Mouse (Mus musculus) liver, embryonic 16.5 days (tissue): Measurements from ENCODE around the gene Smpd4. TPM values are rescaled to one million over a fixed set of nuclear protein-coding genes. Genes with fewer than 3 reads are reported as not detected.
A peak's percentile ranks its signal among the peaks of the same experiment; 100 is the strongest.
"Not testable (repeated sequence)": the region's sequence is repeated elsewhere in the genome, so short reads cannot be mapped to it uniquely, and the experiment has no call there.

Experiments
- ATAC-seq: fragments of 200-750 bp; cut with Nextera tagmentation; 2 replicates; pipeline ENCODE4 v1.8.0; 2017; ENCODE audit warnings: low read depth, mild to moderate bottlenecking, moderate number of reproducible peaks, moderate library complexity
- H3K27ac ChIP-seq: fragments of 300-500 bp; sonication (generic); 2 replicates; pipeline ENCODE4 v1.5.1; 2014; ENCODE audit warnings: mild to moderate bottlenecking, low read length
- H3K27me3 ChIP-seq: fragments of 300-500 bp; sonication (generic); 2 replicates; pipeline ENCODE4 v1.6.1; 2014; ENCODE audit warnings: low read depth, low read length, mixed read lengths; ENCODE audit not compliant: control insufficient read depth, insufficient read depth
- H3K36me3 ChIP-seq: fragments of 300-500 bp; sonication (generic); 2 replicates; pipeline ENCODE4 v1.6.1; 2014; ENCODE audit warnings: mild to moderate bottlenecking; ENCODE audit not compliant: control insufficient read depth, insufficient read depth
- H3K4me1 ChIP-seq: fragments of 300-500 bp; sonication (generic); 2 replicates; pipeline ENCODE4 v1.6.1; 2014; ENCODE audit warnings: low read depth, low read length, mixed read lengths; ENCODE audit not compliant: control insufficient read depth
- H3K4me2 ChIP-seq: fragments of 300-500 bp; sonication (generic); 2 replicates; pipeline ENCODE4 v1.6.1; 2014; ENCODE audit warnings: low read depth, low read length, mixed read lengths
- H3K4me3 ChIP-seq: fragments of 300-500 bp; sonication (generic); 2 replicates; pipeline ENCODE4 v1.5.1; 2014; ENCODE audit warnings: low read depth, mild to moderate bottlenecking, low read length
- H3K9ac ChIP-seq: fragments of 300-500 bp; sonication (generic); 2 replicates; pipeline ENCODE4 v1.6.1; 2014; ENCODE audit warnings: low read depth, low read length
- H3K9me3 ChIP-seq: fragments of 300-500 bp; sonication (generic); replicated peaks from 2 replicates; pipeline ENCODE4 v1.6.1; 2016; ENCODE audit warnings: low read length; ENCODE audit not compliant: control insufficient read depth
- WGBS: fragments of 180-500 bp; shearing (Covaris S2); extraction: QIAGEN DNeasy Blood & Tissue Kit; methylation state at CpG from one replicate; pipeline ENCODE4 v1.1.7; 2014; ENCODE audit not compliant: insufficient replicate concordance; 5-methylcytosine and 5-hydroxymethylcytosine counted together
- polyA plus RNA-seq: library from polyadenylated mRNA; unstranded; fragments of >200 nt; fragmentation: Nextera tagmentation; extraction: Ambion mirVana; gene quantifications from 2 replicates; pipeline ENCODE4 v1.2.1, GENCODE M21; 2015

Gene Smpd4
- polyA plus RNA-seq, 1 experiment from 2014 or later: 15.1 TPM

DNA sequence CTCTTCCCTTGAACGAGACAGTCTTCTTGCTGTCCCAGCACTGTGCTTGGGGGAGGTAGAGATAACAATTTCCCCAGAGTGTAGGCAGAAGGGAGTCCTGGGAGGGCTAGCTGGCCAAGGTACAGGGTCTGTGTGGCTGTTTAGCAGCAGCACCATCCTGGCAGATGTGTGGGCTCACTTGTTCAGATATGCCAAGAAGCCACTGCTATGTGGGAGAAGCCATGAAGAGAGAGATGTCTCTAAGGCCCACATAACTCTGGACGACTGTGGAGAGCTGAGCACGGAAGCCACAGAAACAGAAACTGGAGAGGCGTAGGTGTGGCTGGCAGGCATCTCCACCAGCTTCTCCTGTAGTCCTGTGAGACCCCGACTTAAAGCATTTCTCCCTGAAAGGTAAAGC lies 13.5 kb upstream of the Smpd4 start:
- Histone ChIP-seq H3K9me3 (no peaks in the 10 kb centered on the region), H3K9ac (no peak overlapping the region), H3K27me3 (no peaks in the 10 kb centered on the region), H3K4me3 (no peak overlapping the region), H3K4me1 (no peaks in the 10 kb centered on the region), H3K4me2 (no peak overlapping the region), H3K36me3 (no peaks in the 10 kb centered on the region), H3K27ac (no peak overlapping the region)
- WGBS: 52% methylated on average over 5 of the region's 5 CpGs
- no peak for ATAC-seq

DNA sequence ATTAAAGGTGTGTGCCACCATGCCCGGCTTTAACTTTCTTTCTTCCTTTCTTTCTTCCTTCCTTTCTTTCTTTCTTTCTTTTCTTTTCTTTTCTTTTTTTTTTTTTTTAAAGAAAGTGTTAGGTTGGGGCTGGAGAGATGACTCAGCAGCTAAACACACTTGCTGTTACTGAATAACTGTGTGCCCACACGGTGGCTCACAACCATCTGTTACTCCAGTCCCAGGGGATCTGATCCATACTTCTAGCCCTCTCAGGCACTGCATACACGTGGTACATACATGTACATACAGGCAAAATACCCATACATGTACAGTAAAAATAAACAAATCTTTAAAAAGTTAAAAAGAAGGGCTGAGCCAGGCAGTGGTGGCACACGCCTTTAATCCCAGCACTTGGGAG lies 7.8 kb upstream of the Smpd4 start:
- H3K9ac ChIP-seq: no peak overlapping the region
- ATAC-seq: no peak
- H3K27ac ChIP-seq: no peak overlapping the region
- H3K9me3 ChIP-seq: no peaks in the 10 kb centered on the region
- no peaks in the 10 kb centered on the region for H3K36me3 ChIP-seq
- H3K4me1 ChIP-seq: no peaks in the 10 kb centered on the region
- no peaks in the 10 kb centered on the region for H3K27me3 ChIP-seq
- H3K4me2 ChIP-seq: no peak overlapping the region
- no peak overlapping the region for H3K4me3 ChIP-seq
- WGBS: 48% methylated on average over 4 of the region's 4 CpGs

DNA sequence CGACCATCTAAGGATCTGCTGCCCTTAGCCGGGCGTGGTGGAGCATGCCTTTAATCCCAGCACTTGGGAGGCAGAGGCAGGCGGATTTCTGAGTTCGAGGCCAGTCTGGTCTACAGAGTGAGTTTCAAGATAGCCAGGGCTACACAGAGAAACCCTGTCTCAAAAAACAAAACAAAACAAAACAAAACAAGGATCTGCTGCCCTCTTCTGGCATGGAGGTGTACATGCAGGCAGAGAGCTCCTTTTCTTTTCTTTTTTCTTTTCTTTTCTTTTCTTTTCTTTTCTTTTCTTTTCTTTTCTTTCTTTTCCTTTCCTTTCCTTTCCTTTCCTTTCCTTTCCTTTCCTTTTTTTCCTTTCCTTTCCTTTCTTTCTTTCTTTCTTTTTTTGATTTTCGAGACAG lies 4.4 kb upstream of the Smpd4 start:
- not testable (repeated sequence) for ATAC-seq, H3K27me3 ChIP-seq
- WGBS: 76% methylated on average over 6 of the region's 6 CpGs

DNA sequence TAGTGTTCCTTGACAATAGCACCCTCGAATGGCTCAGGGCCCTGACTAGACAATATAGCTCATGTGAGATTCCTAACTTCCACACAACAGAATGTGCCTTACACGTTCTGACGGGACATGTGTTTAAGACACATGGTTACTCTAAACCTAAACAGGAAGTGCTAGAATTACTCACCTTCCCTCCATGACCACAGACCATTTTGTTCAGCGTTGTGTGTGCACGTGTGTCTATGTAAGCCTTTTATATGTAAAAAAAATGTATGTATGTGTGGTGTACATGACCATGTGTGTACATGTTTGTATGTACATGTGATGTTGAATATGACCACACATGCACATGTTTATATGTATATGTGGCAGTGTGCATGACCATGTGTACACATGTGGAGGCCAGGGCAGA lies 2.9 kb upstream of the Smpd4 start:
- no peaks in the 10 kb centered on the region for H3K27me3 ChIP-seq
- H3K4me3 ChIP-seq: no peak overlapping the region
- ATAC-seq: no peak
- H3K36me3 ChIP-seq: no peaks in the 10 kb centered on the region
- no peak overlapping the region for H3K4me2 ChIP-seq
- H3K4me1 ChIP-seq: peaks cover 20% of the 10 kb centered on the region
- no peak overlapping the region for H3K27ac ChIP-seq
- no peaks in the 10 kb centered on the region for H3K9me3 ChIP-seq
- 47% methylated on average over 5 of the region's 5 CpGs for WGBS
- no peak overlapping the region for H3K9ac ChIP-seq

More for the DNA sequence above, 4.4 kb upstream of the Smpd4 start:
- not testable (repeated sequence) for H3K9me3 ChIP-seq, H3K27ac ChIP-seq, H3K9ac ChIP-seq, H3K36me3 ChIP-seq, H3K4me1 ChIP-seq, H3K4me2 ChIP-seq, H3K4me3 ChIP-seq

DNA sequence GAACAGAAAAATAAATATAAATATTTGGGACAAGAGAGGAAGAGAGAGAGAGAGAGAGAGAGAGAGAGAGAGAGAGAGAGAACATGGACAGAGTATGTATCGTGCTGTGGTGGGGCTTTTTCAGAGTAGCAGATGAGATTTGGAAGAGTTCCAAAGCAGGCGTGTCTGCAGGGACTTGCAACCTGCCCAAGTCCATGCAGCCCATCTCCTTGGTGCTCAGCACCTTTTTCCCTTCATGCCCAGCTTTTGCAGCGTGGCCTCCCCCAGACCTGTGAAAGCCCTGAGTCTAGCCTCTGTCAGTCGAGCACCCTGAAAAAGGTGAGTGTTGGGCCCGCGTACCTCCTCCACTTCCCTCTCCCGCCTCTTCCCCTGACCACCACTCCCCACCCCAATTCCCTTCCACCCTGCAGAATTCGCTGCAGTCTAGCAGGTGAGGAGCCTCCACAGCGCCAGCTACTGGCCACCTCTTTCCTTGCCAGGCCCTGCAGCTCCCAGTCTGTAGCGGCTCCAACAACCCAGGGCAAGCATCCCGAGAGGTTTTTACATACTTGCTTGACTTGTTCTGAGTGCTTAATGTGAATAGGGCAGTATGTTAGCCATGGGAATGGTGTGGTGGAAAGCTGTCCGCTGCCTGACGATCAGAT lies 1.1 kb upstream of the Smpd4 start:
- H3K9ac ChIP-seq: no peak overlapping the region
- H3K4me3 ChIP-seq: no peak overlapping the region
- no peak overlapping the region for H3K27ac ChIP-seq
- peak; percentile 43; the same call in 1 of the 2 replicates for ATAC-seq
- 17% methylated on average over 13 of the region's 13 CpGs for WGBS
- peaks cover 20% of the 10 kb centered on the region for H3K4me1 ChIP-seq
- H3K9me3 ChIP-seq: no peaks in the 10 kb centered on the region
- H3K4me2 ChIP-seq: peak overlapping the region; percentile 31; the same call in 1 of the 2 replicates
- no peaks in the 10 kb centered on the region for H3K27me3 ChIP-seq
- no peaks in the 10 kb centered on the region; the same call in 1 of the 2 replicates for H3K36me3 ChIP-seq

DNA sequence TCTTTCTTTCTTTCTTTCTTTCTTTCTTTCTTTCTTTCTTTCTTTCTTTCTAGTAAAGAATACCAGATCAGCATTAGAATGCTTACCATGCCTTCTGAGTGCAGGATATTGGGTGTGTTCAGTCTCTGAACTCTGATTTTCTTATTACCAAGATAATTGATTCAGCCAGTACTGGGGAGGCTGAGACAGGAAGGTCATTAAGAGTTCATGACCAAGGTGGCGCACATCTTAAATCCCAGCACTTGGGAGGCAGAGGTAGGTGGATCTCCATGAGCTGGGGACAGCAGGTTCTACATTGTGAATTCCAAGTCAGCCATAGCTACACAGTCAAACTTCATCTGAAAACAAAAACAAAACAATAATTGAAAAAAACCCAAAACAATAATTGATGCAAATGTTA lies 2.8 kb downstream of the Smpd4 start:
- H3K27me3 ChIP-seq: no peaks in the 10 kb centered on the region
- peaks cover 20% of the 10 kb centered on the region for H3K36me3 ChIP-seq
- H3K4me3 ChIP-seq: no peak overlapping the region
- no peak for ATAC-seq
- 77% methylated on average over 1 of the region's 1 CpGs for WGBS
- H3K4me2 ChIP-seq: no peak overlapping the region
- no peak overlapping the region for H3K27ac ChIP-seq
- H3K9me3 ChIP-seq: no peaks in the 10 kb centered on the region
- H3K4me1 ChIP-seq: peaks cover 20% of the 10 kb centered on the region
- H3K9ac ChIP-seq: no peak overlapping the region

DNA sequence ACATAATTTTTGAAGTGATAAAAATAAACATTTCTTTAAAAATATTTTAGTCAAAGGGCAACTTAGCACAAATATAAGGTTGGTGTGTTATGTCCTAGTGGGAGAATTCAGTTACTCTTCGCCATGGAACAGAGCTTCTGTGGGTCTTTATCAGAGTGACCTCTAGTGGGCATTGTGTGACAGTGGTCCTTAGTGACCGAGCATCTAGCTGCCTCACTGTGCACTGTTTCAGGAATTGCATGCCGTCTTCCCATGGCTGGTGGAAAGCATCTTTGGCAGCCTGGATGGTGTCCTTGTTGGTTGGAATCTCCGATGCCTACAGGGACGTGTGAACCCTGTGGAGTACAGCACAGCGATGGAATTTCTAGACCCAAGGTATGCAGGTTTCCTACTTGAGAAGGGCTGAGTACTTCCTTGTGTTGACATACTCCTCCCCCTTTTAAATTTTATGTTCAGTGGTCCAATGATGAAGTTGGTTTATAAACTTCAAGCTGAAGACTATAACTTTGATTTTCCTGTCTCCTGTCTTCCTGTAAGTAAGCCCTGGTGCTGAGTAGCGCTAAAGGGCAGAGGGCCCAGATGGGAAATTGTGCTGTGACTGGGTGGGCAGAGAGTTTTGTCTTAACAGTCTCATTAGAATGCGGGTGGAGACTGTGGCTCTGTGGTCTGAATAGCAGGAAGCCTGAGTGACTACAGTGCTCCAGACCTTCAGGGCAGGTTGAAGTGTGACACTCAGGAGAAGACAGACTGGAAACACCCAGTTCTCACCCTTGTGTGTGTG lies 6.5 kb downstream of the Smpd4 start:
- no peak overlapping the region for H3K27ac ChIP-seq
- H3K27me3 ChIP-seq: no peaks in the 10 kb centered on the region
- peaks cover 40% of the 10 kb centered on the region for H3K36me3 ChIP-seq
- no peak overlapping the region for H3K4me3 ChIP-seq
- WGBS: 69% methylated on average over 8 of the region's 8 CpGs
- no peak for ATAC-seq
- peaks cover under 1% of the 10 kb centered on the region for H3K4me1 ChIP-seq
- H3K4me2 ChIP-seq: no peak overlapping the region
- H3K9ac ChIP-seq: no peak overlapping the region
- no peaks in the 10 kb centered on the region for H3K9me3 ChIP-seq

DNA sequence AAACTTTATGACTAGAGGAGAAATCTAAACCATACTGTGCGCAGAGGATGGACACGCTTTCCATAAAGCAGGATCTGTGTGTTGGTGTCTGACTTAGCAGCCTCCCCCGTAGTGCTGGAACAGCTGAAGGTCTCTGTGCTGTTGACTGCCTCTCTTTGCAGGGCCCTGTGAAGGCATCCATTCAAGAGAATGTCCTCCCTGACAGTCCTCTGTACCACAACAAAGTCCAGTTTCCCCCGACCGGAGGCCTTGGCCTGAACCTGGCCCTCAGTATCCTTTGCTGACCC lies 7.1 kb downstream of the Smpd4 start:
- no peaks in the 10 kb centered on the region for H3K27me3 ChIP-seq
- no peak overlapping the region for H3K9ac ChIP-seq
- H3K4me1 ChIP-seq: no peaks in the 10 kb centered on the region; the same call in 1 of the 2 replicates
- no peak overlapping the region for H3K4me2 ChIP-seq
- H3K4me3 ChIP-seq: no peak overlapping the region
- no peak for ATAC-seq
- 89% methylated on average over 5 of the region's 5 CpGs for WGBS
- H3K27ac ChIP-seq: no peak overlapping the region
- no peaks in the 10 kb centered on the region for H3K9me3 ChIP-seq
- peaks cover 43% of the 10 kb centered on the region for H3K36me3 ChIP-seq

DNA sequence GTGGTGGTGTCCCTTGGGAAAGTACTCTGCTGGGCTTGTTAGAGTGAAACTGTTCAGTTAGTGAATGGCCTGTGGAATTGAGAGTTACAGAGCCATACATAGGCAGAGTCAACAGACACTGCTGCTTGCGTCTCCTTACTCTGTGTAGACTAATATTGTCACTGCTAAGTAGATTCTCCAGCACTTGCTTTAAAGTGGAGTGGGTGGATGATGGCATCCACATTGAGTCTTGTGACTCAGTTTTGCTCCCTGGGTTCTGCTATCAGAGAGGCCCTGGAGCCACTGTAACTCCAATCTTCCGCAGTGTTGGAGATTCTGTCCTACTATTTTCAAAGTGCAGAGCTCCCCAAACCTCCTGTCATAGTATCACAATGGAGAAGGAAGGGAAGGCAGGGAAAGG lies 13.4 kb downstream of the Smpd4 start:
- H3K4me3 ChIP-seq: no peak overlapping the region
- peaks cover 29% of the 10 kb centered on the region for H3K36me3 ChIP-seq
- no peak overlapping the region for H3K4me2 ChIP-seq
- no peaks in the 10 kb centered on the region for H3K27me3 ChIP-seq
- H3K9me3 ChIP-seq: no peaks in the 10 kb centered on the region
- peaks cover 23% of the 10 kb centered on the region for H3K4me1 ChIP-seq
- H3K9ac ChIP-seq: no peak overlapping the region
- no peak overlapping the region for H3K27ac ChIP-seq
- no peak for ATAC-seq
- WGBS: 95% methylated on average over 2 of the region's 2 CpGs
